Mouse (Mus musculus): ENCODE measurements around the gene Cdh23. TPM values are rescaled to one million over a fixed set of nuclear protein-coding genes. Genes with fewer than 3 reads are reported as not detected.

Gene Cdh23
- polyA plus RNA-seq, 1 experiment = 4.6 TPM

DNA sequence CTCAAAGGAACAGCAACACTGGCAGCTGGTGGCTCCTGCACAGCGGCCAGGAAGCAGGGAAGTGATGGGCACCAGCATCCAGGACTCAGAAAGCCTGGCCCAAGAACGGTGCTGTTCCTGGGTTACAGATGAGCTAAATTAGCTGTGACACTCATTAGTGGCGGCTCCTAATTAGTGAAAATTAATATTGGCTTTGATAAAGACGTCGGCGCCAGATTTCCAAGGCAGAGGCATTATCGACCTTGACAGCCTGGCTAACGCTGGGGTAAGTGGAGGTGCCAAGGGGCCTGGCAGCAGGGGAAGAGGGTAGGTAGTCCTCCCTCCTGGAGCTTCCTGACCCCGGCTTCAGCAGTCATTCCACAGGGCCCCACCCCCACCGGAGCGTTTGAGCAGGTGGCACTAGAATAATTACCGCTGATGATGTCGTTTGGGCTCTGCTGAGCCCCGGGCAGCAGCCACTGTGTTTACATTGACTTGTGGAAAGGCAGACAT lies 72.0 kb downstream of the Cdh23 start:
- no peak overlapping the region for H3K4me3 ChIP-seq (replicated peaks)
- H3K36me3 ChIP-seq (replicated peaks; ENCODE audit: low read length) = no peaks in the 10 kb centered on the region
- H3K27me3 ChIP-seq (replicated peaks) = peaks cover 49% of the 10 kb centered on the region
- no peak for TF ChIP-seq GATA1 (IDR thresholded peaks at IDR 0.05; ENCODE audit: borderline replicate concordance, low read length)
- H3K9me3 ChIP-seq = peaks cover 13% of the 10 kb centered on the region
- no peaks in the 10 kb centered on the region; the same call in 1 of the 2 replicates for H3K4me1 ChIP-seq

DNA sequence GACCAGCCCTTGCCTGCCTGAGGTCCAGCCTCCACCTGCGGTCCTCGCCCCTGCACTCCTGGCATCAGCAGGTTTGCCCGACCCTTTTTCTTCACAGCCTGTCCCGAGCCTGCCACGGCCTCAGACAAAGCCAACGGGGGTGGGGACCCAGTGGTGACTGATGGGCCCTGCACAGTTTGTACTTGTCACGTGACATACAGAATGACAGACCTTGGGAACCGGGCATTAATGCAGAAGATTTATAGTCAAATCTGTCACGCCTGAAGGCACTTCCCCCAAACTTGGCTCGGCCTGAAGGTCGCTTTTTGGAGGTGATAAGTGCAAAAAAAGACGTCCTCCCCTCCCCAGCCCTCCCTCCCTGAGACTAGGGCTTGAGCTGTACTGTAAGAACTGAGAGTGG lies 73.5 kb downstream of the Cdh23 start:
- peaks cover 2% of the 10 kb centered on the region for H3K4me1 ChIP-seq
- peaks cover 52% of the 10 kb centered on the region for H3K27me3 ChIP-seq (replicated peaks)
- TF ChIP-seq FLI1 (IDR thresholded peaks at IDR 0.05; ENCODE audit: low read length) (no peak), GATA1 (IDR thresholded peaks at IDR 0.05; ENCODE audit: borderline replicate concordance, low read length) (no peak)
- peaks cover 7% of the 10 kb centered on the region for H3K9me3 ChIP-seq
- no peaks in the 10 kb centered on the region for H3K36me3 ChIP-seq (replicated peaks; ENCODE audit: low read length)
- H3K4me3 ChIP-seq (replicated peaks) = no peak overlapping the region

DNA sequence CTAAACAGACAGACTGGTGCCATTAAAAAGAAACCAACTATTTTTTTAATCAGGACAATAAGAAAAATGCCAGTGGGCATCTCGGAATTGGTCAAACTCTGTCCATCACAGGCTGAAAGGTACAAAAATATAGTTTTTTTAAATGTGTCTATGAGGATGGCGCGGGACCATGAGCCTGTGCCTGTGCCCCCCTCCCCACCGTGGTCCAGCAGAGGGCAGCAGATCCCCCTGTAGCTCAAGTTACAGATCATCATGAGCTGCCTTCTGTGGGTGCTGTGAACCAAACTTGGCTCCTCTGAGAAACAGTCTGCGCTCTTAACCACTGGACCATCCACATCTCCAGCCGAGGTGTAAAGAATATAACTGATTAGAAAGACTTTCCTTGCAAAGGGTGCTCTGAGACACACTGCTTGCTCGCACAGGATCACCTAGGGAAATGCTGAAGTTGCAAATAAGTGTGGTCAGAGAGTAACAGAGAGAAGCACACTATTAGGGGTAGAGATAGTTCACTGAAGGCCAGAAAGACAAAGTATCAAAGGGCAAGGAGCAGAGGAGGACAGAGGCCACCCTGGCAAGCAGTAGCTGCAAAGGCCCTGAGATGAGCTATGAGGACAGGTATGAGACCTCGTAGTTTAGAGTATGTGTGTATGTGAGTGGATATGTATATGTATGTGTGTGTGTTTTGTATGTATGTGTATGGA lies 74.7 kb downstream of the Cdh23 start:
- Histone ChIP-seq H3K4me3 (replicated peaks) (no peak overlapping the region), H3K9me3 (peaks cover 7% of the 10 kb centered on the region), H3K4me1 (peaks cover 4% of the 10 kb centered on the region), H3K36me3 (replicated peaks; ENCODE audit: low read length) (no peaks in the 10 kb centered on the region), H3K27me3 (replicated peaks) (peaks cover 52% of the 10 kb centered on the region)
- TF ChIP-seq FLI1 (IDR thresholded peaks at IDR 0.05; ENCODE audit: low read length) (no peak), GATA1 (IDR thresholded peaks at IDR 0.05; ENCODE audit: borderline replicate concordance, low read length) (no peak)

DNA sequence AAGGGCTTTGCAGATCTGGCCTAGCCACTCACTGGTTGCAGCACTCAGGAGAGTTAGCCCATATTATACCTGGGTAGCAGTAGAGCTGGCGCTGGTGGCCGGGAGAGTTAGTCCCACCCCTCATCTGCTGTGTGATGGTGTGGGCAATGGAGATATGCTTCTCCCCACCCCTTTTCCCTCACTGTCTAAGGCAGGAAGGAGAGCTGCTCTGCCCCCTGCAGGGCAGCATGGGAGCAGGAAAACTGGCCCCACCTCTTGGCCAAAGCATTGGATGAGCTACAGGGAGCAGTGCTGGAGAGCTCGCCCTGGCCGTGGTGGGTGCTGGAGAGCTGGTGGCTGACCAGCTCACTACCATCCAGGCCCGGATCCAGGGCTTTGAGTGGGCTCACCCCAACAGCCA lies 80.4 kb downstream of the Cdh23 start:
- H3K4me3 ChIP-seq (replicated peaks) = no peak overlapping the region
- H3K36me3 ChIP-seq (replicated peaks; ENCODE audit: low read length) = peaks cover 2% of the 10 kb centered on the region
- H3K9me3 ChIP-seq = peaks cover 23% of the 10 kb centered on the region; the same call in 1 of the 2 replicates
- peaks cover 47% of the 10 kb centered on the region for H3K27me3 ChIP-seq (replicated peaks)
- peaks cover 44% of the 10 kb centered on the region for H3K4me1 ChIP-seq
- TF ChIP-seq FLI1 (IDR thresholded peaks at IDR 0.05; ENCODE audit: low read length) = no peak
- TF ChIP-seq GATA1 (IDR thresholded peaks at IDR 0.05; ENCODE audit: borderline replicate concordance, low read length) = no peak

DNA sequence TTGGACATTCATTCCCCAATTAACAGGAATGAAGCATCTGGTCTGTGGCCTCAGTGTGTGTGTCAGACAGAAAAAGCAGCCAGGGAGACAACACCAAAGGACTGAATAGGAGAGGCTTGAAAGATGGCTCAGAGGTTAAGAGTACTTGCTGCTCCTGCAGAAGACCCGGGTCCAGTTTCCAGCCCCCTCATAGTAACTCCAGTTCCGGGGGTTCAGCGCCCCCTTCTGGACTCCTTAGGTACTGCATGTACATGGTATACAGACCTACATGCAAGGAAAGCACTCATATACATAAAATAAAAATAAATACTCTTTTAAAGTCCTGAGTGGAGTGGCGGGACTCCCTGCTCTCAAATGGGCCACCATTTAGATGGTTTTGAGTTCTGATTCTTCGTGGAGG lies 83.4 kb downstream of the Cdh23 start:
- no peak for TF ChIP-seq FLI1 (IDR thresholded peaks at IDR 0.05; ENCODE audit: low read length)
- no peak for TF ChIP-seq GATA1 (IDR thresholded peaks at IDR 0.05; ENCODE audit: borderline replicate concordance, low read length)
- Histone ChIP-seq H3K4me1 (peaks cover 42% of the 10 kb centered on the region), H3K36me3 (replicated peaks; ENCODE audit: low read length) (peaks cover 2% of the 10 kb centered on the region), H3K9me3 (peaks cover 34% of the 10 kb centered on the region; the same call in 1 of the 2 replicates), H3K27me3 (replicated peaks) (peaks cover 38% of the 10 kb centered on the region), H3K4me3 (replicated peaks) (no peak overlapping the region)

DNA sequence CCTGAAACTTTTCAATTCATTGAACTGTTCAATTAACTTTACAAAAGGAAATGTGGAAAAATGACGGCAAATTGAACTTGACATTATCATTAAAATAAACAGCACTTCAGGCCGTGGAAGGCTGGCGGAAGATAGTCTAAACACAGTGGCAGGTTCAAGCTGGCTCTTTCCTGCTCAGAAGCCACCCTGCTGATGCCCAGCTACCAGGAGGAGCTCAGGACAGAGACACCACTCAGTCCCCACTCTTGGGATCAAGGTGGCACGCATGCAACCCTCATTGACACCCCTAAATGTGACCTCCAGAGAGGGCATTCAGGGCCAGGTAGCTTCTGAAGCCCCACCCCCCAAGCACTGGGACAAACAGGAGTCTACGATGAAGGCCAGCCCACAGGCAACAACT lies 89.1 kb downstream of the Cdh23 start:
- TF ChIP-seq GATA1 (IDR thresholded peaks at IDR 0.05; ENCODE audit: borderline replicate concordance, low read length) (no peak), FLI1 (IDR thresholded peaks at IDR 0.05; ENCODE audit: low read length) (no peak)
- H3K4me3 ChIP-seq (replicated peaks) = no peak overlapping the region
- peaks cover 77% of the 10 kb centered on the region for H3K27me3 ChIP-seq (replicated peaks)

DNA sequence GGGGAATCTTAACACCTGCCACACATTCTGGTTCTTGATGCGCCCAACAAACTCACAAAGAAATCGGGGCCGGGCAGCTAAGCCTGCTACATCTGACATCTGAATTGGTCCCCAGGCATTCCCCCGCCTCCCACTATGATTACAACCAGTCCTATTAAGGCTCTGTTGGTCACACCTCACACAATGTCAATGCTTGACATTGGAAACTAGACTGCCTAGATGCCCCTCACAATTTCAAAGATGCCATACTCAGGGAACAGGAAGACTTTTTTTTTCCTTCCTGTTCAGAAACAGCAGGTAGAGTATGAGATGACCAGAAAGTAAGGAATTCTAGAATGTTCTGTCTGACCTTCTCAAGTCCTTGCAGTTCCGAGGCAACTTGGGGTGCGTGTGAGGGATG lies 89.6 kb downstream of the Cdh23 start:
- TF ChIP-seq FLI1 (IDR thresholded peaks at IDR 0.05; ENCODE audit: low read length) = no peak
- TF ChIP-seq GATA1 (IDR thresholded peaks at IDR 0.05; ENCODE audit: borderline replicate concordance, low read length) = no peak
- Histone ChIP-seq H3K36me3 (replicated peaks; ENCODE audit: low read length) (no peaks in the 10 kb centered on the region), H3K4me1 (peaks cover 21% of the 10 kb centered on the region), H3K9me3 (peaks cover 18% of the 10 kb centered on the region; the same call in 1 of the 2 replicates), H3K4me3 (replicated peaks) (no peak overlapping the region), H3K27me3 (replicated peaks) (peaks cover 74% of the 10 kb centered on the region)

More for the DNA sequence above, 89.1 kb downstream of the Cdh23 start:
- Histone ChIP-seq H3K36me3 (replicated peaks; ENCODE audit: low read length) (no peaks in the 10 kb centered on the region), H3K4me1 (peaks cover 21% of the 10 kb centered on the region), H3K9me3 (peaks cover 23% of the 10 kb centered on the region; the same call in 1 of the 2 replicates)

DNA sequence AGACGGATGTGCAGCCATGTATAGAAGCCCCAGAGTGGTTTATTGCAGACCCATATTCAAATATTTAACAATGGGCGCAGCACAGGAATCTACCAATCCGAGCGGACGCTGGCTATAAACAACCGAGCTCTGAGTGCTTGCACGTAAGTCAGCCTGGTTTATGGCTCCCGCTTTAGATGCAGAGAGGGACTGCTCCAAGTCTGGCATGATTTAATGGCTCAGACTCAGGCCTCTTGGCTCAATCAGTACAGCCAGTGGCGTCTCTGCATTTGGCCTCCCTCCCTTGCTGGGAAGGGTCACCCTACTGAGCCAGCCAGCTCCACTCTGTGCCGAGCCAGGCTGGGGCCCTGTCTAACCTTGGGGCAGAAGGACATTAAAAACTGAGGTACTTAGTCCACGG lies 94.1 kb downstream of the Cdh23 start:
- H3K36me3 ChIP-seq (replicated peaks; ENCODE audit: low read length) = peaks cover 3% of the 10 kb centered on the region
- peaks cover 58% of the 10 kb centered on the region for H3K4me1 ChIP-seq
- H3K9me3 ChIP-seq = no peaks in the 10 kb centered on the region
- peaks cover 73% of the 10 kb centered on the region for H3K27me3 ChIP-seq (replicated peaks)
- H3K4me3 ChIP-seq (replicated peaks) = no peak overlapping the region
- no peak for TF ChIP-seq GATA1 (IDR thresholded peaks at IDR 0.05; ENCODE audit: borderline replicate concordance, low read length)
- TF ChIP-seq FLI1 (IDR thresholded peaks at IDR 0.05; ENCODE audit: low read length) = no peak

DNA sequence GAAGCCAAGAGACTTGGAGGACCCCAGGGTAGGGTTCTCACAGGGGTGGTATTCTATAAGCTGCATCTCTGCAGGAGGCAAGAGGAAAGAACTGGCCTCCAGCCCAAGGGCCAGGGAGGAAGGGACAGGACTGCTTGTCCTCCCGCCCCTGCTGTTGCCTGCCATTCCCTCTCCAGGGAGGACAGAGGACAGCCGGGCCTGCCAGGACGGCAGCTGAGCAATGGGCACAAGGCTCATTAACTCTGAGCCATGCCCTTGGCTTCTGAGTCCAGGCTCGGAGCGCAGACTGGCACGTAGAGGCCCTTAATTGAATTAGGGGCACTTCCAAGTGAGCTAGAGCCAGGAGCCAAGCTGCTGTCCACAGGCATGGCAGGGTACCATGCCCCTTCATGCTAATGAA lies 101.1 kb downstream of the Cdh23 start:
- TF ChIP-seq GATA1 (IDR thresholded peaks at IDR 0.05; ENCODE audit: borderline replicate concordance, low read length) (no peak), FLI1 (IDR thresholded peaks at IDR 0.05; ENCODE audit: low read length) (no peak)
- H3K4me1 ChIP-seq = peaks cover 85% of the 10 kb centered on the region
- no peak overlapping the region for H3K4me3 ChIP-seq (replicated peaks)
- H3K9me3 ChIP-seq = no peaks in the 10 kb centered on the region
- peaks cover 4% of the 10 kb centered on the region for H3K36me3 ChIP-seq (replicated peaks; ENCODE audit: low read length)
- peaks cover 40% of the 10 kb centered on the region for H3K27me3 ChIP-seq (replicated peaks)

DNA sequence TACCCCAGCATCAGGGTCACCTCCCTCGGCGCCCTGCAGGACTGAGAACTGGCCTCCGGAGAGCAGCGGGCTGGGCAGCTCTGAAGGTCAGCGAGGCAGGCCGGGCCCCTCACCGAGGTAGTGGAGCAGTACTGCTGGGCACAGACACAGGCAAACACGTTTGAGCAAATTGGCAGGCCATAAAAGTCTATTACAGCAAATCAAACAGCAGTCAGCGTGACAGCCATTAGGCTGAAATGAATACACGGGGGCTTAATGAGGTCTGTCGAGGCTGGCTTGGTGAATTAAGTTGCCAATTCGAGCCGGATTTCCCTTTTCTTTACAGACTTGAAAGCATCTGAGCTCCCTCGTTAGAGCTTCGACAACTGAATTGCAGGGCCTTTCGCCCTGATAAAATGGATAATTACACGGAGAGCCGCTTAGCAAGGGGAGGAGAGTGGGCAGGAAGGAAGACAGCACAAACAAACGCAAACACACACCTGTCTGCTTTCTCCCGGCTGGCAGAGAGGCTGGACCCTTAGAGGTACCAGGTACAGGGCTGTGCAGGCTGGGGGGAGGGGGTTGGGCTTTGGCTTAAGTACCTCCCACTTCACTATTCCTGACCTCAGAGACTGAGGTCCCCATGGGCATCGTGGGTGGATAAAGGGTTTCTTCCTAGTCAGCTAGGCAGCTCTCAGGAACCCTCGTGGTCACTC lies 103.3 kb downstream of the Cdh23 start:
- H3K36me3 ChIP-seq (replicated peaks; ENCODE audit: low read length) = peaks cover 4% of the 10 kb centered on the region
- H3K9me3 ChIP-seq = no peaks in the 10 kb centered on the region
- H3K4me3 ChIP-seq (replicated peaks) = no peak overlapping the region
- TF ChIP-seq FLI1 (IDR thresholded peaks at IDR 0.05; ENCODE audit: low read length) (no peak), GATA1 (IDR thresholded peaks at IDR 0.05; ENCODE audit: borderline replicate concordance, low read length) (no peak)
- peaks cover 33% of the 10 kb centered on the region for H3K27me3 ChIP-seq (replicated peaks)
- peaks cover 75% of the 10 kb centered on the region for H3K4me1 ChIP-seq
